Mouse (Mus musculus) skeletal muscle tissue, adult 2 months (tissue): ENCODE measurements at regions not wholly inside any gene's neighbourhood (a gene's known extent, or its start where the extent isn't known, plus 50 kb on each side); places are given as distances from the start of the nearest gene placed in this dataset.
A peak's percentile ranks its signal among the peaks of the same experiment; 100 is the strongest.
"Not testable (repeated sequence)": the region's sequence is repeated elsewhere in the genome, so short reads cannot be mapped to it uniquely, and the experiment has no call there.

Experiments
- DNase-seq: peaks from one replicate; pipeline ENCODE4 v3.0.0-alpha.2; 2012; ENCODE audit warnings: low read depth, low spot score

GRCm38 (mm10) chr17:79547075-79547474 lies 64.6 kb upstream of the Rmdn2 start:
- no peak for DNase-seq

DNA sequence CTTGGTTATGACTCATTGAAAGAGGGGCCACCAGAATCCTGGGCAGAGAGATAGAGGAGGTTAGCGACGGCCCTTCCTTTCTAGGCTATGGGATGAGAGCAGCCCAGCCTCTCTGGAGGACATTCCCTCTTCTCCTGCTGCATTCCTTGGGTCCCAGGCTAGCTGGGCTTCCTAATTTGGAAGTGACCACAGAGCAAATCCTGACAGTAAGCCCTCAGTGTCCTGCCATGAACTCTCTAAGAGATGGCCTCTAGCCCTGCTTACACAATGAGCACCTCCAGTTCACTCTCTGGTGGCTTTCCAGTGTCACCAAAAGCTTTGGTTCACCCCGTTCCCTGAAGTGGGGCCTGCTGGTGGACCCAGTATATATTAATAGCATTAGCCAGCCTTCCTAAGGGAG lies 64.1 kb upstream of the Rmdn2 start:
- peak; percentile 49 for DNase-seq

DNA sequence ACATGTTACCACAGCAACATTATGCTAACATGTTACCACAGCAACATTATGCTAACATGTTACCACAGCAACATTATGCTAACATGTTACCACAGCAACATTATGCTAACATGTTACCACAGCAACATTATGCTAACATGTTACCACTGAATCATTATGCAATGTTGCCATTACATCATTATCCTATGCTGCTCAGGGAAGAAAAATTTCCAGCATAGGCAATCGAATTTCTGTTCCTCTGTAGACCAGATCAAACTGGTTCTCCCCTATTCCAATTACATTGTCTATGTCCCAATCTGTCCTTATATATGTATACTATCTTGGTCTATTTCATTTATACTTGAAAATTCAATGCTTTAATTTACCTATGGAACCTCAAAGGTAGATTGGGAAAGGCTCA lies 61.3 kb upstream of the Rmdn2 start:
- DNase-seq, result not testable (repeated sequence)

- DNase-seq, result peak; percentile 17
Observed at GRCm38 (mm10) chr17:79553850-79554249, 57.8 kb upstream of the Rmdn2 start.

DNA sequence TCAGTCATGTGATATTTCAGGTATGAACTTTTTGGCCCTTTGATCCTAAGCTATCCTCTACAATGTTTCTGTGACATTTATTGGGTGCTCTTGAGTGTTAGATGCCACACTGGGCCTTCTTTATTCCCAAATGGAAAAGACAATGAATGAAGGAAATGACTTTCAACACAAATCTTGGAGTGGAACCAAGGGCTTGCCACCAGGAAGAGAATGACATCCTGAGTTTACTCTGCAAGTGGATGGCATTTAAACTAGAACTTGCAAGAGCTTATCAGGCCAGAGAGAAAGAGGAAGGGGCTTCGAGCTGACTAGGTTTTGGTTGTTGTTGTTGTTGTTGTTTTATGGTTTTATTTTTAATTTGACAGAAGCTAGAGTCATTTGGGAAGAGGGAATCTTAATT lies 56.1 kb upstream of the Rmdn2 start:
- no peak for DNase-seq
